Mouse (Mus musculus) activated CD4-positive, CD25-positive, alpha-beta regulatory T cell, adult 9 weeks (primary cell): ENCODE measurements around the gene Nelfe. TPM values are rescaled to one million over a fixed set of nuclear protein-coding genes. Genes with fewer than 3 reads are reported as not detected.

ENCODE experiments used
- polyA plus RNA-seq: library from polyadenylated mRNA; unstranded; fragments of 100-300 nt; shearing (Covaris generic); gene quantifications from one replicate; pipeline ENCODE4 v1.2.1, GENCODE M21; 2017

Nelfe gene
- 41.3 TPM for polyA plus RNA-seq

GRCm38 (mm10) chr17:34849722-34850516, at the start of gene Nelfe, which contains the start of gene Skiv2l:
Gene Nelfe (plus strand): TSS chr17:34850391.
Gene Skiv2l (minus strand): TSS chr17:34850210.

GRCm38 (mm10) chr17:34804301-34804700, 45.9 kb upstream of the Nelfe start, which contains the start of gene Cyp21a1:
Gene Cyp21a1 (minus strand): TSS chr17:34804561.

GRCm38 (mm10) chr17:34836856-34837221, 13.4 kb upstream of the Nelfe start, which contains the start of the genes Stk19 and Dxo:
Gene Stk19 (minus strand): TSS chr17:34836945.
Gene Dxo (plus strand): TSS chr17:34837019.

DNA sequence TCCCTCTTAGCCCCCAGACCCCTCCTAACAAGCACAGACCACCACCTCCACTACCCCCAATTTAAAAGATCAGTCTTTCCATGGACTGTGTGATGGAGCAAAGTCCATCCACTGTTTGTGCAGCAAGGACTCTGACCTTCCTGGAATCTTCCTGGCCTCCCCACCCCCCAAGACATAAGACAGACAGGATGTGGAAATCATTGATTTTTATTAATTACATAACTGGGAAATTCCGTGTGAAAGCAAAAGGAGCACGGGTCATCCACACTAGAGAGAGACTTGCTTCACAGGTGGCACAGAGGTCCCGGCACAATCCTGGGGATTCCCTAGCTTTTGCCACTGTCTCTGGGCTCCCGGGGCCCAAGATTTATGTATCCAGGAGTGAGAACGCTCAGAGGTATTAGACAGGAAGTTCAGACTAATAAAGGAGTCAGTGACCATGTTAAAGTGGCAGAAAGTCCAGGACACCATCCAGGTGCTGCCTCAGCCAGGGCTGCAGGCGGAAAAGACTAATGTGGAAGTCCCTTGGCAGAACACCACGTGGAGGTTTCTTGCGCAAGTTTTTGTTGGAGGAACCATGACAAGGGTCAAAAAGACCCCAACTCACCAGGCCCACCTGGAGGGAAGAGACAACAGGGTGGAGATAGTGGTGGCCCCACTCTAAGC, 12.4 kb downstream of the Nelfe start, which contains the start of gene Cfb:
Gene Cfb, minus strand, starts transcription at position 103 of the 666 bp plus-strand sequence.

GRCm38 (mm10) chr17:34879336-34879879, 29.2 kb downstream of the Nelfe start, which contains the start of gene Zbtb12:
Gene Zbtb12 (plus strand): TSS chr17:34879483.

GRCm38 (mm10) chr17:34881683-34882310, 31.6 kb downstream of the Nelfe start, which contains the start of gene Gm20547:
Gene Gm20547 (minus strand): TSS chr17:34882042.

GRCm38 (mm10) chr17:34898160-34898586, 48.0 kb downstream of the Nelfe start, which contains the start of the genes C2 and Ehmt2:
Gene C2 (minus strand): TSS chr17:34898265.
Gene Ehmt2 (plus strand): TSS chr17:34898469.

Other genes with a start within 250 kb of the Nelfe start
- 112 TPM for gene Rnf5, start 246.7 kb upstream of the Nelfe start, polyA plus RNA-seq
- gene Agpat1, start 246.1 kb upstream of the Nelfe start, polyA plus RNA-seq: 31.1 TPM
- gene Egfl8, start 234.4 kb upstream of the Nelfe start, polyA plus RNA-seq: 4.0 TPM
- 21.7 TPM for gene Ppt2, start 221.9 kb upstream of the Nelfe start, polyA plus RNA-seq
- gene Prrt1, start 220.9 kb upstream of the Nelfe start, polyA plus RNA-seq: 1.9 TPM
- gene Fkbpl, start 205.6 kb upstream of the Nelfe start, polyA plus RNA-seq: 5.1 TPM
- gene Atf6b, start 203.2 kb upstream of the Nelfe start, polyA plus RNA-seq: 80.4 TPM
- gene Tnxb, start 179.9 kb upstream of the Nelfe start, polyA plus RNA-seq: not detected
- 0.12 TPM for gene C4b, start 106.5 kb upstream of the Nelfe start, polyA plus RNA-seq
- gene Cyp21a1, start 45.8 kb upstream of the Nelfe start, polyA plus RNA-seq: not detected
- 38.5 TPM for gene Stk19, start 13.4 kb upstream of the Nelfe start, polyA plus RNA-seq
- 73.8 TPM for gene Dxo, start 13.4 kb upstream of the Nelfe start, polyA plus RNA-seq
- gene Skiv2l, start 181 bp upstream of the Nelfe start, polyA plus RNA-seq: 150 TPM
- gene Cfb, start 12.1 kb downstream of the Nelfe start, polyA plus RNA-seq: 1.3 TPM
- 0.64 TPM for gene Zbtb12, start 29.1 kb downstream of the Nelfe start, polyA plus RNA-seq
- gene Gm20547, start 31.7 kb downstream of the Nelfe start, polyA plus RNA-seq: not detected
- 2.3 TPM for gene C2, start 47.9 kb downstream of the Nelfe start, polyA plus RNA-seq
- gene Ehmt2, start 48.1 kb downstream of the Nelfe start, polyA plus RNA-seq: 38.7 TPM
- gene Slc44a4, start 64.1 kb downstream of the Nelfe start, polyA plus RNA-seq: not detected
- 85.9 TPM for gene Neu1, start 80.9 kb downstream of the Nelfe start, polyA plus RNA-seq
- gene Hspa1b, start 108.8 kb downstream of the Nelfe start, polyA plus RNA-seq: 54.2 TPM
- gene Gm20481, start 119.5 kb downstream of the Nelfe start, polyA plus RNA-seq: 2.7 TPM
- 13.2 TPM for gene Hspa1a, start 121.8 kb downstream of the Nelfe start, polyA plus RNA-seq
- 0.17 TPM for gene Hspa1l, start 122.3 kb downstream of the Nelfe start, polyA plus RNA-seq
- 55.0 TPM for gene Lsm2, start 131.5 kb downstream of the Nelfe start, polyA plus RNA-seq
- 187 TPM for gene Vars, start 150.6 kb downstream of the Nelfe start, polyA plus RNA-seq
- 0.33 TPM for gene Vwa7, start 166.2 kb downstream of the Nelfe start, polyA plus RNA-seq
- gene Sapcd1, start 177.6 kb downstream of the Nelfe start, polyA plus RNA-seq: 0.82 TPM
- 1.5 TPM for gene Msh5, start 196.4 kb downstream of the Nelfe start, polyA plus RNA-seq
- gene Clic1, start 199.6 kb downstream of the Nelfe start, polyA plus RNA-seq: 661 TPM
- gene Ddah2, start 208.6 kb downstream of the Nelfe start, polyA plus RNA-seq: 2.2 TPM
- not detected for gene Ly6g6c, start 215.0 kb downstream of the Nelfe start, polyA plus RNA-seq
- not detected for gene Mpig6b, start 215.8 kb downstream of the Nelfe start, polyA plus RNA-seq
- gene Ly6g6e, start 226.5 kb downstream of the Nelfe start, polyA plus RNA-seq: not detected
- not detected for gene Ly6g6d, start 227.7 kb downstream of the Nelfe start, polyA plus RNA-seq
- gene Ly6g6f, start 235.2 kb downstream of the Nelfe start, polyA plus RNA-seq: not detected
- gene Abhd16a, start 238.9 kb downstream of the Nelfe start, polyA plus RNA-seq: 65.7 TPM